Mouse (Mus musculus): Measurements from ENCODE around the gene Anks4b.

Anks4b gene

DNA sequence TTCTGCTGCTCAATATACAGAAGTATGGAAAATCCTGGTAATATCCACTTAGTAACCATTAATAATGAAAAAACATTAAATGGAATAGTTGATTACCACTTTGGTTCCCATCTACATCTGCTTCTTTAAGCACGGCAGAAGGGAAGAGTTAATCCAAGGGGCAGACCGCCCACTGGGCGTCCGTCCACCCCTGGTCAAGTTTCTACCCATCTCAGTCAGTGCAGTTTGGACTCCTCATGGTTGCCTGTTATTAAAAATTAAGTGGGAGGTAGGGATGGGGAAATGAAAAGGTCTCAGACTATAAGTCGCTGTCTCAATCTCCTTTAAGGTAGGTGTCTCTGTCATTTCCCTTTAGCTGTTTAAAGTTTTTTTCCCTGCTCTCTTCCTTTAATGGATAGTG, 15.3 kb downstream of the Anks4b start:
- in situ Hi-C loops (cut with MseI, MboI) = no loop called here

DNA sequence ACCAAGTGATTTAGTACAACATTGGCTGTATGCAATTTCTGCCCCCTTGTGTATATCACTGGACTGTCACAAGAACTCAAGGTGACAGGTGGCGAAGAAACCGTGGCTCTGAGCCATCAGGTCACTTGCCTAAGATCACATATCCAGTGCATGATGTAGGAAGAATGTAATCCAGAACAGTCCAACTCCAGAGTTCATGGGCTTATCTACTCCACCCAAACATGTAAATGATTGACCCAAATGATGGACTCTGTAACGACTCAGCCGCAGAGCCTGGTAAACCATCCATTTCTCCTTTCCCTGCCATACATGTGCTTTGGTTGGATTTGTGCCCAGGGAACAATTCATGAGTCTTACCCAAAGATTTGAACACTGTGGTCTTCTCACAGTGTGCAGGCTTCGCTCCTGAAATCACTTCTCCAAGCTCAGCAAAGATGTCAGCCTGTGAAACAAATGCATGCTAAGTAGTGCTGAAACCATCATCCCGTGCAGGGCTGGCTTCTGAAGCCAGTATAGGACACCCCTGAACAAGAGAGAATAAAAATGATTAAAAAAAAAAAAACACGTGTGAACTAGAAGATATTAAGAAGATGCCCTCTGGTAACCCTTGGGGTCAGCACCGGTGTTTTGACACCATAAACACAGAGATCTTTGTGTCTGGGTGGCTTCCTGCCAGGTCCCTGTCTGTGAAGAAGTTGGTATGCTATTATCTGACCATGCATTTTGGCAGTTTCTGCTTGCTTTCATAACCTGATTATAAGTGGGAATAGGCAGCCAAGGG, 15.9 kb downstream of the Anks4b start:
- in situ Hi-C loops (cut with MseI, MboI) = no loop called here

DNA sequence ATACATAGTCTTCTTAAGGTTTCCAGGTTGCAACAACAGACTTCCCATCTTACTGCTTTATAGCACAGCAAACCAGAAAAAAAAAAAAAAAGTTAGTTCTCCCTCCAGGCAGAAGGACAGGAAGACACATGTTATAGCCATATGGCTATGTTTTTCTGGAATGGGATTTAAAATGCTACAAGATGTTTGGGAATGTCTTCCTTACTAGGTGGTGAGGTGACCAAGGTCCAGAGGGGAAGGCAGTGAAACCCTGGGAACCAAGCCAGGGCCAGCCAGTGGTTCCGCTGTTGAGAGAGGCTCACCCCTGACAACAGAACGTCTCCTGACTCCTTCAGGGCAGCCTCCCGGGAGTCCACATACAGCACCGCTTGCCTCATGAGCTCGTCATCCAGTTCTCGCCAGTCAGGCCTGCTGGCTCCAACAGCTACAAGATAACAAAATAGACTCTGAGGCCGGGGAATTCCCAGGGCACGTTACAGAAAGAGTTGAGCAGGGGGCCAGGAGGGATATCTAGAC, 16.6 kb downstream of the Anks4b start:
- in situ Hi-C loops (cut with MseI, MboI) = no loop called here

DNA sequence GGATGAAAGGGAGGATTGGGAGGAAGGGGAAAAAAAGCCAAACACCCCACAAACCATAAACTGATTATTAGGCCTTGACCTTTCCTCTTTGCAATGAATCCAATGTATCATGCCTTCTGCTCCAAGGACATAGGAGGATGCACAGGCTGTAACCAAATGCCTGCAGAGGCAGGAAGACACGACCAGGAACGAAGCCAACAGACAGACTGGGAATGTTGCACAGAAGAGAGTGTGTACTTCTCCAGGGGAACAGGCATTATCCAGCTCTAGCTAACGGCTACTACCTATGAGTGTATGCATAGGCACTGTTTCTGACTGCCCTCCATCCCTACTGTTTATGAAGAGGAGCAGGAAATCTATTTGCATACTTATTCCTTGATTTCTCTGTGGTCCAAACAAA, 18.5 kb downstream of the Anks4b start:
- in situ Hi-C loops (cut with MseI, MboI) = no loop called here

DNA sequence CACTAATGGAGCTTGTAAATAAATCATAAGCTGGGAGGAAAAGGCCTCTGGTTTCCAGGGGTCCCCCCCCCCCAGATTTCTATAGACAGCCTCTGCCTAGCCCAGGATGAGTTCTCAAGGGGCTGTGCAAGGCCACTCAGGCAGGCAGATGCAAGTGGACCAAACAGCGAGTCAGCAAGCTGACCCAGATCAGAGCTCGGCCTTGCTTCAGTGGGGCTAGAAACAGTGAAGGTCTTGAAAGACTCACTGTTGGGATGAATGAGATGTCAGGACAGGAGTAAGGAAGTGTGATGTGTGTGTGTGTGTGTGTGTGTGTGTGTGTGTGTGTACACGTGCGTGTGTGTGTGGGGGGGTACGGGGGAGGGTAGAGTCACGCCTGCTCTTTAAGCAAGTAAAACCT, 19.2 kb downstream of the Anks4b start:
- in situ Hi-C loops (cut with MseI, MboI) = no loop called here

DNA sequence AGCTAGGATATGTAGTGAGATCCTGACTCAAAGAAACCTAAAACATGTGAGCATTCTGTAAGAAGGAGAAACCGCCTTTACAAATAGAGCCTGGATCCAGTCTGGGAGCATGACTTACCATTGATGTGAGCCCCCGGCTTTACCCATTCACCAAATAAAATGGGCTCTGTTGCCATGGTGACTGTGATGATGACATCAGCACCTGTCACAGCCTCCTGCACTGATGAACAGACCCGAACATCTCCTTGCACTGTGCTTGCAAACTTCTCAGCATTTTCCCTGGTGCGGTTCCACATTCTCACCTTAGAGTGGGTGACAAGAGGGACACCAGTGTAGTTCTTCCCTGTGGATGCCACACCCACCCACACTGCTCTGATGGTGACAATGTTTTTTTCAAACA, 21.5 kb downstream of the Anks4b start:
- in situ Hi-C loops (cut with MseI, MboI) = no loop called here

DNA sequence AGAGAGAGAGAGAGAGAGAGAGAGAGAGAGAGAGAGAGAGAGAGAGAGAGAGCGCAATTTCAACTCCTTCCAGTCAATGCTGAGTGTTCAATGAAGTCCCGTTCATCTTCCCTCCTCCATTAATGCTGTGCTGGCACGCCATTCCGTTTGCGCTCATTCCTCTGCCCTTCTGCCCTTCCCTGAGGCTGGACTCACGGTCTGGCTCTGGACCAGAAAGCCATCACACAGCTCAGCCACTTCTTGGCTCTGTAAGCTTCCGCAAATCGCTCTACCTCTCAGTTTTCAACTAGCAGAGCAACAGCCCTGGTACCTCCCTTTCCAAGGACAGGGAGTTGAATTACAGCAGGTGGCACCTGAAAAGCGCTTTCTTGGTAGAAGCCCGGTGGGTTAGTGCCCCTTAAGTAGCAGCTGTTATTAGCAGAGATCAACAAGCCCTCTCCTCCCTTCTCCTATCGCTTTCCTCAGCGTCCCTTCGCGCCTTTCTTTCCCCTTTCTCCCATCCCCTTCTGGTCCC, 27.6 kb downstream of the Anks4b start:
- in situ Hi-C loops (cut with MseI, MboI) = no loop called here

DNA sequence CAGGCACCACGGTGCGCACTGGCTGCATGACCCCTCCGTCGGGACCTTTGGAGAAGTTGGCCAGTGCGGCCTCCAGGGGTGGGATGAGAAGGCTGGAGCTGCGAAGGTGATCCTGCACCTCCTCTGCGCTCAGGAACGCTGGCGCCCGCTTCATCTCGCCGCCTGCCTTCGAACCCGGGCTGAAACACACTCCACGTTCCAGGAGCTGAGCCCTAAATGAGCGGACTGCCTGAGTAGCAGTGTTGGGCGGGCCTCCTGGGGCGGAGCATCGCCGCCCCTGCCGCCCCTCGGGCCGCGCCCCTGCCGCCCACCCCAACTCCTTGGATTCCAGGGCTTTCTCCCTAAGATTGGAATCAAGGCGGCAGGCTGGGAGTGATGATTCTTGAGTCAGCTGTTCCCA, 28.1 kb downstream of the Anks4b start, which contains the start of gene Crym:
Gene Crym (minus strand): TSS at position 341 of the 400 bp plus-strand sequence.
- in situ Hi-C loops (cut with MseI, MboI) = no loop called here

DNA sequence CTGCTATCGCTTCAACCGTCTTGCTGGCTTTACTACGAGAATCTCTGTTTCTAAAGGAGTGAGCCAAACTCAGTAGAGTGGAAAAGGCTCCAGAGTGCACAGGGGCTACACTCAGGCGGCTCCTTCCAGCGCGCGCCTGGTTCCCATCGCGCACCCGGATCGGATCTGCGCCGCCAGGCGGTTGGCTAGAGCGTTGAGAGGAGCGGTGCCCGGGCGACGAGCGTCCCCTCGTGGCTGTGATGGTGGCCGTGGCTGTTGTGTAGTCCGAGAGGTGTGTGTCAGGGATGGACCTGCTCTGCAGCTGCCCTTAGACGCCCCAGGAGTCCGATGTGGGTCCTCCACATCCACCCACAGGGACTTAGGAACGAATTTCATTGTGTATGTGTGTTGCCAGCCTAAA, 30.1 kb downstream of the Anks4b start, which contains the start of gene Abca14:
Gene Abca14 (plus strand): TSS at position 173 of the 400 bp plus-strand sequence.
- in situ Hi-C loops (cut with MseI, MboI) = no loop called here

DNA sequence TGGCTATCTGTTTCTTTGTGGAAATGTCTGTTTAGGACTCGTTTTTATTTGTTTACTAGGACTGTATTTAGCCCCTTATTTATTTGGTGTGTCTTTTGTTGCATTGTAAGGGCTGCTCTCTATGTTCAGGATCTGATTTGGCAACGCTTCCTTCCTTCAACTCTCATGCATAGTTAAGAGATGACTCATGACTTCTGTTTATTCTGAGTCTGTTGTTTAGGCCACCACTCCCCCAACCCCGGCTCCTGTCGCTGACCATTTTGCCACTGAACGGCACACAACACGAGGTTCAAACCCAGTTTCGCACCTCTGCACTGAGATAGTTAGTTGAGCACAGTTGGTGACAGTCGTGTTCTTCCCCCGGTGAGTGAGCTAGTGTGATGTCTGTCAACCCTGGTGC, 32.3 kb downstream of the Anks4b start:
- in situ Hi-C loops (cut with MseI, MboI) = no loop called here

DNA sequence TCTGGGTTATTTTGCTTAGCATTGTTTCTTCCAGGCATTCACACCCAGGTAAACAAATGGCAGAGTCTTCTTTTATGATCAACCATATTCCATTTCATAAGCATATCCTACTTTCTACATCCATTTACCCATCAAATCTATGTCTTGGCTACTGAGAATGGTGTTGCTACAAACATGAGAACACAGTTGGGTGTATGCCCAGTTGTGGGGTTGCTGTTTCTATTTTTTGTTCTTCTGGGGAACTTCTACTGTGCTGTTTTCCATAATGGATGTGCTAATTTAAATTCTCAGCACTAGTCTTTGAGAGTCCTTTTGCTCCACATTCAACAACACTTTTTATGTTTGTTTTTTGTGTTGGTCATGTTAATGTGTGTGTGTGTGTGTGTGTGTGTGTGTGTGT, 54.9 kb downstream of the Anks4b start:
- in situ Hi-C loops (cut with MseI, MboI) = no loop called here

Data from mouse trophoblast stem cell (cell line).